Mouse (Mus musculus): ENCODE data around the gene Olfr279. TPM values are rescaled to one million over a fixed set of nuclear protein-coding genes. Genes with fewer than 3 reads are reported as not detected.
A peak's percentile ranks its signal among the peaks of the same experiment; 100 is the strongest.
"Not testable (repeated sequence)": the region's sequence is repeated elsewhere in the genome, so short reads cannot be mapped to it uniquely, and the experiment has no call there.

Gene Olfr279
- polyA plus RNA-seq, 1 experiment from 2014 or later: not detected

- 83% methylated on average over 8 of the region's 8 CpGs for WGBS
These were observed 21.9 kb downstream of the Olfr279 start for GRCm38 (mm10) chr15:98514146-98514545.

GRCm38 (mm10) chr15:98514845-98515244 lies 22.6 kb downstream of the Olfr279 start:
- not testable (repeated sequence) for DNase-seq (ENCODE audit: low spot score); H3K36me3 ChIP-seq (ENCODE audit: control insufficient read depth, insufficient read depth, low read length); H3K4me2 ChIP-seq (ENCODE audit: low read depth, severe bottlenecking); H3K4me3 ChIP-seq (ENCODE audit: low read depth, low read length); H3K9me3 ChIP-seq (ENCODE audit: control insufficient read depth, low read length); ATAC-seq (ENCODE audit: insufficient number of reproducible peaks, low FRiP score, low TSS enrichment, low read depth); H3K27me3 ChIP-seq (ENCODE audit: control insufficient read depth, insufficient read depth, low read length); H3K4me1 ChIP-seq (ENCODE audit: control insufficient read depth, insufficient read depth, low read length); H3K9ac ChIP-seq (ENCODE audit: low read length); H3K27ac ChIP-seq (replicated peaks; ENCODE audit: low read depth, low read length)
- WGBS: 87% methylated on average over 2 of the region's 2 CpGs

More at GRCm38 (mm10) chr15:98514146-98514545, 21.9 kb downstream of the Olfr279 start:
- DNase-seq (ENCODE audit: low spot score) (no peak), ATAC-seq (ENCODE audit: insufficient number of reproducible peaks, low FRiP score, low TSS enrichment, low read depth) (no peak)
- no peaks in the 10 kb centered on the region for H3K27me3 ChIP-seq (ENCODE audit: control insufficient read depth, insufficient read depth, low read length)
- H3K4me3 ChIP-seq (ENCODE audit: low read depth, low read length): no peak overlapping the region
- no peak overlapping the region for H3K9ac ChIP-seq (ENCODE audit: low read length)
- H3K27ac ChIP-seq (replicated peaks; ENCODE audit: low read depth, low read length): no peak overlapping the region
- no peaks in the 10 kb centered on the region for H3K9me3 ChIP-seq (ENCODE audit: control insufficient read depth, low read length)
- H3K4me2 ChIP-seq (ENCODE audit: low read depth, severe bottlenecking): no peak overlapping the region
- H3K36me3 ChIP-seq (ENCODE audit: control insufficient read depth, insufficient read depth, low read length): peaks cover 8% of the 10 kb centered on the region; the same call in 1 of the 2 replicates
- H3K4me1 ChIP-seq (ENCODE audit: control insufficient read depth, insufficient read depth, low read length): no peaks in the 10 kb centered on the region

- Histone ChIP-seq H3K9ac (ENCODE audit: low read length) (no peak overlapping the region), H3K4me3 (ENCODE audit: low read depth, low read length) (no peak overlapping the region), H3K27ac (replicated peaks; ENCODE audit: low read depth, low read length) (no peak overlapping the region), H3K36me3 (ENCODE audit: control insufficient read depth, insufficient read depth, low read length) (peaks cover 20% of the 10 kb centered on the region; the same call in 1 of the 2 replicates), H3K4me2 (ENCODE audit: low read depth, severe bottlenecking) (no peak overlapping the region), H3K4me1 (ENCODE audit: control insufficient read depth, insufficient read depth, low read length) (no peaks in the 10 kb centered on the region), H3K9me3 (ENCODE audit: control insufficient read depth, low read length) (no peaks in the 10 kb centered on the region), H3K27me3 (ENCODE audit: control insufficient read depth, insufficient read depth, low read length) (no peaks in the 10 kb centered on the region)
- DNase-seq (ENCODE audit: low spot score): peak; percentile 76
- 73% methylated on average over 16 of the region's 16 CpGs for WGBS
- ATAC-seq (ENCODE audit: insufficient number of reproducible peaks, low FRiP score, low TSS enrichment, low read depth): no peak
These were observed 25.5 kb downstream of the Olfr279 start for GRCm38 (mm10) chr15:98517380-98518355.

DNA sequence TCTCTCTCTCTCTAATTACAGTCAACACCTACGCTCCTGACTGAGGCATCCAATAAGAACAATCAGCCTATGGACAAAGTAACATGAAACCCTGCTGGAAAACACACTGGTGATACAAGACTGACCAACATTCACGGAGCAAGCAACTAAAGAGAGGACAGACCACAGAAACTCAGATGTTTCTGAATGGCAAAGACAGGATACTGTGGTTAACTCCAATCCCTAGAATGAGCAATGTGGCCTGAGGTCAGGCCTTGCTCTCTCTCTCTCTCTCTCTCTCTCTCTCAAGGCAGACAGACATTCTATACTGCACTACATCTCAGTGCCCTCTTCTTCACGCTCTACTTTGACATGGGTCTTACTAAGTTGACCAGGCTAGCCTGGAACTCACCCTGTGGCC lies 29.0 kb downstream of the Olfr279 start:
- Histone ChIP-seq H3K27me3 (ENCODE audit: control insufficient read depth, insufficient read depth, low read length) (no peaks in the 10 kb centered on the region), H3K9ac (ENCODE audit: low read length) (no peak overlapping the region), H3K4me3 (ENCODE audit: low read depth, low read length) (no peak overlapping the region), H3K4me2 (ENCODE audit: low read depth, severe bottlenecking) (no peak overlapping the region), H3K27ac (replicated peaks; ENCODE audit: low read depth, low read length) (no peak overlapping the region), H3K9me3 (ENCODE audit: control insufficient read depth, low read length) (no peaks in the 10 kb centered on the region), H3K4me1 (ENCODE audit: control insufficient read depth, insufficient read depth, low read length) (no peaks in the 10 kb centered on the region), H3K36me3 (ENCODE audit: control insufficient read depth, insufficient read depth, low read length) (peaks cover 29% of the 10 kb centered on the region; the same call in 1 of the 2 replicates)
- DNase-seq (ENCODE audit: low spot score) (no peak), ATAC-seq (ENCODE audit: insufficient number of reproducible peaks, low FRiP score, low TSS enrichment, low read depth) (no peak)
- WGBS: 90% methylated on average over 3 of the region's 3 CpGs

DNA sequence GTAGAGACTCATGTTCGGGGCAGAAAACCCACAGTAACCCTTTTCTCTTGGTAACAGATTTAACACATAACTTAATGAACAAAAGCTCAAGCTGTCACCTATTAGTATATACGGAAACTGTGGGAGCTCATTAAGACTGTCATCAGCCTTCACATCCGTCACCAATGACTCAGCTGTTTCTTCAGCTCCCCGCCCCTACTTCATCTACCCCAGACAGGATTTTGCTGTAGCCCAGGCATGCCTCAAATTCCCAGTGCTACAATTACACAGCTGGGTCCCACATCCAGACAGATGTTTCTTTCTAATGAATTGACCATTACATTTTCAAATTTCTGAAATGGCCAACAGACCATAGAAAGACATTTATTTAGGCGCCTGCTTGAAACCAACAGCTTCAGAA lies 33.9 kb downstream of the Olfr279 start:
- no peak overlapping the region for H3K4me2 ChIP-seq (ENCODE audit: low read depth, severe bottlenecking)
- DNase-seq (ENCODE audit: low spot score) (no peak), ATAC-seq (ENCODE audit: insufficient number of reproducible peaks, low FRiP score, low TSS enrichment, low read depth) (no peak)
- no peak overlapping the region for H3K4me3 ChIP-seq (ENCODE audit: low read depth, low read length)
- H3K9ac ChIP-seq (ENCODE audit: low read length): no peak overlapping the region
- H3K27me3 ChIP-seq (ENCODE audit: control insufficient read depth, insufficient read depth, low read length): no peaks in the 10 kb centered on the region
- H3K36me3 ChIP-seq (ENCODE audit: control insufficient read depth, insufficient read depth, low read length): peaks cover 39% of the 10 kb centered on the region
- no peaks in the 10 kb centered on the region for H3K9me3 ChIP-seq (ENCODE audit: control insufficient read depth, low read length)
- no peaks in the 10 kb centered on the region for H3K4me1 ChIP-seq (ENCODE audit: control insufficient read depth, insufficient read depth, low read length)
- 73% methylated on average over 5 of the region's 5 CpGs for WGBS
- no peak overlapping the region for H3K27ac ChIP-seq (replicated peaks; ENCODE audit: low read depth, low read length)

DNA sequence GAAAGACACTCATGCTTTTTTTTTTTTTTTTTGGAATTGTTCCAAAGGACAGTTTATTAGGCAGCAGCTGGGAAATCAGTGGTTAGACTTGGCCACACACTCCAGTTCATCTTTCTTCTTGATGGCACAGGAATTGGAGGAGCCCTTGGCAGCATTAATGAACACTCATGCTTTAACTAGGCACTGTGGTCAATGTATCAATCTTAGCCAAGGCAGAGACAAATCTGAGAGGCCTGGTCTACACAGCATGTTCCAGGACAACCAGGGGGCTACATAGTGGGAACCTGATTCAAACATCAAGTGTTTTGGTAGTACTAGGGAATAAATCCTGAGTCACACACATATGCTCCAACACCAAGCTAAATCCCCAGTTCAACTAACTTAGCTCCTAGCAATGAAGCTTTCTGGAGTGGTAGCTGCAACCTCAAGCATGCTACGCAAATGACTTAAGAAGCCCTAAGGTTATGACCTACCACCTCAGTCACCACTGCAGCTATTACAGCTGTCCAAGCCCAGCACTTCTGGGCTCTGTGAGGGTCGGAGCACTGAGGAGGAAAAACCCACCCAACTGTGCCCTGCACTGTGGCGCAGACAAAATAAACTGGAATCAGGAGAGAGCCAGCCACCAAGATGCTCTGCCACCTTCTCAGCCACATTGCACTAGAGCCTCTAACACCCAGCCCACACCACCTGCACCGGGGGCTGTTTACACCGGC lies 35.0 kb downstream of the Olfr279 start:
- no peaks in the 10 kb centered on the region for H3K27me3 ChIP-seq (ENCODE audit: control insufficient read depth, insufficient read depth, low read length)
- no peak overlapping the region for H3K4me2 ChIP-seq (ENCODE audit: low read depth, severe bottlenecking)
- H3K27ac ChIP-seq (replicated peaks; ENCODE audit: low read depth, low read length): no peak overlapping the region
- no peaks in the 10 kb centered on the region for H3K4me1 ChIP-seq (ENCODE audit: control insufficient read depth, insufficient read depth, low read length)
- H3K4me3 ChIP-seq (ENCODE audit: low read depth, low read length): no peak overlapping the region
- peaks cover 34% of the 10 kb centered on the region for H3K36me3 ChIP-seq (ENCODE audit: control insufficient read depth, insufficient read depth, low read length)
- ATAC-seq (ENCODE audit: insufficient number of reproducible peaks, low FRiP score, low TSS enrichment, low read depth) (no peak), DNase-seq (ENCODE audit: low spot score) (no peak)
- no peak overlapping the region for H3K9ac ChIP-seq (ENCODE audit: low read length)
- WGBS: 95% methylated on average over 5 of the region's 5 CpGs
- H3K9me3 ChIP-seq (ENCODE audit: control insufficient read depth, low read length): no peaks in the 10 kb centered on the region

DNA sequence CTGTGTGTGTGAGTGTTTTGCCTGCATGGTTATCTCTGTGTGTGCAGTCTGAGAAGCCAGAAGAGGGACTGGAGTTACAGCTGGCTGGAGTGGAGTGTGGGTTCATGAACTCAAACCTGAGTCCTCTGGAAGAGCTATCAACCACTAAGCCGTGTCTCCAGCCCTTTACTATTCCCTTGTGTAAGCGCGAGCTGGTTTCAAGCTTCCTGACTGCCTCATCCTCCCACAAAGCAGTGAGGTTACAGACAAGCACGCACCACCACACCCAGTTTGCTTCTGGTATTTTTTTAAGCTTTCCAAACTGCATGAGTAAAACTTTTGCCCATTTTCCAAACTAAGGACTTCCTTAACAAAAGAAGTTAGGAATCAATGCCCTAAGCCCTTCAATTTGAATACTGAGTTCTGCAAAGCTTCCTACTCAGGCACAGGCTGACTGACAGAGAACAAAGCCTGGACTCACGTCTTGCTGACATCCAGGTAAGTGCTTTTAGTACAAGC lies 35.9 kb downstream of the Olfr279 start:
- DNase-seq (ENCODE audit: low spot score) (no peak), ATAC-seq (ENCODE audit: insufficient number of reproducible peaks, low FRiP score, low TSS enrichment, low read depth) (no peak)
- no peak overlapping the region for H3K27ac ChIP-seq (replicated peaks; ENCODE audit: low read depth, low read length)
- H3K4me1 ChIP-seq (ENCODE audit: control insufficient read depth, insufficient read depth, low read length): peaks cover 2% of the 10 kb centered on the region; the same call in 1 of the 2 replicates
- WGBS: 93% methylated on average over 5 of the region's 5 CpGs
- H3K4me3 ChIP-seq (ENCODE audit: low read depth, low read length): no peak overlapping the region
- H3K9me3 ChIP-seq (ENCODE audit: control insufficient read depth, low read length): no peaks in the 10 kb centered on the region
- H3K27me3 ChIP-seq (ENCODE audit: control insufficient read depth, insufficient read depth, low read length): no peaks in the 10 kb centered on the region
- peaks cover 32% of the 10 kb centered on the region for H3K36me3 ChIP-seq (ENCODE audit: control insufficient read depth, insufficient read depth, low read length)
- no peak overlapping the region for H3K9ac ChIP-seq (ENCODE audit: low read length)
- H3K4me2 ChIP-seq (ENCODE audit: low read depth, severe bottlenecking): no peak overlapping the region

DNA sequence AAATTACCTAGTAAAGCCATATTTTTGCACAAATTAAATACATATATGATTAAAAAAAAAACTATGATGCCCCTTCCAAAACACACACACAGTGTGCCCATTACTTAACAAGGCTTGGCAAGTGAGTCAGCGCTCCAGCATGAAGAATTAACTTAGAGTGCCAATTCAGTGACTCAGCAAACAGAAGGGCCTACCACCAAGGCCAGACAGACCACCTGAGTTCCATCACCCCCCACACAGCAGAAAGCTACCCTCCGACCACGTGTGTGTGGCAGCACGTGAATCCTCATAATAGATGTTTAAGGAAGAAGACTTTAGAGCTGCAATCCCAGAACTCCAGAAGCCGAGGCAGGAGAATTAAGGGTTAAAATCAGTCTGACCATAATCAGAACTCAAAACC lies 40.1 kb downstream of the Olfr279 start:
- H3K27ac ChIP-seq (replicated peaks; ENCODE audit: low read depth, low read length): no peak overlapping the region
- ATAC-seq (ENCODE audit: insufficient number of reproducible peaks, low FRiP score, low TSS enrichment, low read depth) (no peak), DNase-seq (ENCODE audit: low spot score) (no peak)
- H3K4me1 ChIP-seq (ENCODE audit: control insufficient read depth, insufficient read depth, low read length): peaks cover 2% of the 10 kb centered on the region; the same call in 1 of the 2 replicates
- H3K9ac ChIP-seq (ENCODE audit: low read length): no peak overlapping the region
- H3K4me3 ChIP-seq (ENCODE audit: low read depth, low read length): peak overlapping the region; percentile 82
- peaks cover 22% of the 10 kb centered on the region for H3K36me3 ChIP-seq (ENCODE audit: control insufficient read depth, insufficient read depth, low read length)
- peak overlapping the region; percentile 84 for H3K4me2 ChIP-seq (ENCODE audit: low read depth, severe bottlenecking)
- no peaks in the 10 kb centered on the region for H3K9me3 ChIP-seq (ENCODE audit: control insufficient read depth, low read length)
- no peaks in the 10 kb centered on the region for H3K27me3 ChIP-seq (ENCODE audit: control insufficient read depth, insufficient read depth, low read length)
- WGBS: 38% methylated on average over 5 of the region's 5 CpGs

All from limb, embryonic 11.5 days (tissue).